Mouse (Mus musculus) subcutaneous adipose tissue, adult 2 months (tissue): ENCODE results near the gene Rragd. TPM values are rescaled to one million over a fixed set of nuclear protein-coding genes. Genes with fewer than 3 reads are reported as not detected.

Source experiments
- polyA plus RNA-seq: library from polyadenylated mRNA; depleted of rRNA; stranded (reverse); fragments of >200 nt; gene quantifications from 2 replicates; pipeline ENCODE4 v1.2.3, GENCODE M21; 2012; ENCODE audit warnings: low replicate concordance; rRNA removed

The Rragd gene
- 0.06 and 2.8 TPM in 2 replicates for polyA plus RNA-seq

DNA sequence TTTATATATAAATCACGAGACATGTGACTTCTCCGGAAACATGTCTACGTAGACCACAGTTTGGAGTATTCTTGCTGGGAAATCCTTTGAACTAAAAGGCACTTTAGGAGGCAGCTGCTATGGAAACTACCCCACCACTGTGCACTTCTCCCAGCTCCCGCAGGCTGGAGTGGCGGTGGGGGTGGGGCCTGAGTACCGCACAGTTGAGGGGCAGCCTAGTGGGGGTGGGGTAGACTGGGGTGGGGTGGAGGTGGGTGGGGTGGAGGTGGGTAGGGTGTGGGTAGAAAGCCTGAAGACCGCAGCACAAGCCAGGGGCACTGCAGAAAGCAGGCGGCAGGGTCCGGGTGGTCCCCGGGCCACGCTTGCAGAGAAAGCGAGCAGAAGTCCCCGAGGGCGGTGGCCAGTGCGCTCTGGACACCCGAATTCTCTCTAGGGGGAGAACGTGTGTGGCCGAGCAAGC, at the start of gene Rragd:
Gene Rragd, plus strand, starts transcription at position 322 of the 460 bp plus-strand sequence.

DNA sequence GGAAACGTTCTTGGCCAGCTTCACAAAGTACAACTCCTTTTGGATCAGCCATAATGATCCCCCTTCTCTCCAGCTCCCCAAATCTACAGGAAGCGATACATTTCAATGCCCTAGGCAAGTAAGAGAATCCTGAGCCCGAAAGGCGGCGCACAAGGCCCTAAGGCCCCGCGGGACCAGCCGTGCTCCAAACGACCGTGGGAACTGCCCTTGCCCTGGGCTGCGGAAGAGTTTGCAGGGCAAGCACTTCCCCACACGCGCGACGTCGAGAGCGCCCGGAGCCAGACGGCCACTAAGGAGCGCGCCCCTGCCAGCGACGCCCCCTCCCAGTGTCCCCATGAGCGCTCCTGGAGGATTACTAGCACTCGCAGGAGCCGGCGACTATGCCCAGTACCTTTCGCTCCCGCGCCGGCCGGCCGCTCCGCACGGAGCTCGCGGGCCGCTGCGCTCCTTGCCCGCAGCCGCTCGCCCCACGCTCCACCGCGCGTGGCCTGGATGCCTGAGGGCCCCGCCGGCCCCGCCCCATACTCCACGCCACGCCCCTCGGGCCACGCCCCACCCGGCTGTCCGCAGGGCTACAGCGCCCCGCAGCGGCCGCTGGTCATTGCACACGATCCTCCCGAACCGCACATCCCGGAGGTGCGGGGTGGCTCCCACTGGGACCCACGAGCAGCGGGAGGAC, 32.3 kb upstream of the Rragd start, which contains the start of gene Ankrd6:
Gene Ankrd6, minus strand, starts transcription at position 486 of the 679 bp plus-strand sequence.

DNA sequence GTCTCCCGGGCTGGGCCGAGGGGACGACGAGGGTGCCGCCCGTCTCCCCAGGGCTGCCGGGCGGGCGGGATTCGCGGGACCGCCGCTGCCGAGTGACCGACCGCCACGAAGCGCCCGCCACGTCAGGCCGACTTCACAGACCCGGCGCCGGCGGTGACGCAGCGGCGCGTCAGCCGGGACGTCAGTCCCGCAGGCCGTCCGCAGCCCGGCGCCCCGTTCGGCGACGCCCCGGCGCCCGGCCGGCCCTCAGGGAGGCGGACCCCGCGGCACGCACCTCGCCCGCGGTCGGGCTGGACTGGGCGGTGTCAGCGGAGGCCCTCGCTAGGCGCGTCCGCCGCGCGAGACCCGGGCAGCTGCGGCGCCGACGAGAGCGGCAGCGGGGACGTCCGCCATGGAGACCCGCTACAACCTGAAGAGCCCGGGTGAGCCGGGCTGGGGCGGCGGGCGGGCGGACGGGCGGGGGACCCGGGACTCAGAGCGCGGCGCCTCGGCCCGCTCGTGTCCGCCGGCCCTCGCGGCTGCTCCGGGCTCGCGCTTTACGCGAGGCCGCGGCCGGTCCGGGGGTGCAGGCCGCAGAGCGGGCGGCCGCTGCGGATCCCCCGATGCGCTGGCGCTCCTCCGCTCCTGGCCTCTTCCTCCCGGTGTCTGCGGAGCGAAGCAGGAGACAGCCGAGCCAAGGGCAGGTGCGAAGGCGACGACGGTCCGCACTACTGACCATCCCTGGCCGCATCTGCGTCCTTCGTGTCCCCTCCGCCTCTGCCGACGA, 48.5 kb downstream of the Rragd start, which contains the start of gene Ube2j1:
Gene Ube2j1, plus strand, starts transcription at position 222 of the 766 bp plus-strand sequence.

DNA sequence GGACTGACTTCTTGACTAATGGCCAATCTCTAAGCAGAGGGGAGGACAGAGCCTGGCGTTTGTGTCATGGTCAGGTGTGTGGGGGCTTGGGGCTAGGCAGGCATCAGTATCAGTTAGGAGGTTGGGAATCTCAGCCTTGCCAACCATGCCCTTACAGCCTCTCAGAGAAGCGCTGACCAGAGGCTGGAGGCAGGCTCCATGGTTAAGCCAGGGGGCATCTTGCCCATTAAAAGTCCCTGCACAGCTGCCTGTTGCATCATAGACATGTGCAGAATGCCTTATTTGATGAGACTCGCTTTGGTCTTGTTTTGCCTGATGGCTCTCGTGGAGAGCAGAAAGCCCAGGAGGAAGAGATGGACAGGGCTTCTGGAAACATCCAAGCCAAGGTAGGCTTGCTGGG, 80.1 kb downstream of the Rragd start, which contains the start of gene Gabrr2:
Gene Gabrr2, plus strand, starts transcription at position 19 of the 400 bp plus-strand sequence.

Other genes starting within 250 kb of the Rragd start
- 11.6 and 13.9 TPM in 2 replicates for gene Lyrm2, start 182.8 kb upstream of the Rragd start, polyA plus RNA-seq
- gene Ankrd6, start 32.2 kb upstream of the Rragd start, polyA plus RNA-seq, result 0.44 and 3.5 TPM in 2 replicates
- 29.0 and 29.1 TPM in 2 replicates for gene Ube2j1, start 48.4 kb downstream of the Rragd start, polyA plus RNA-seq
- 0.62 and 3.8 TPM in 2 replicates for gene Gabrr2, start 80.0 kb downstream of the Rragd start, polyA plus RNA-seq
- not detected in 2 replicates for gene Gabrr1, start 149.5 kb downstream of the Rragd start, polyA plus RNA-seq
- 4.4 and 4.9 TPM in 2 replicates for gene Pm20d2, start 206.7 kb downstream of the Rragd start, polyA plus RNA-seq
- 0.11 and 3.4 TPM in 2 replicates for gene Srsf12, start 226.0 kb downstream of the Rragd start, polyA plus RNA-seq